Mouse (Mus musculus): Measurements from ENCODE around the gene Tfpi. TPM values are rescaled to one million over a fixed set of nuclear protein-coding genes. Genes with fewer than 3 reads are reported as not detected.

The Tfpi gene
- total RNA-seq, 2 experiments from 2014 or later, result 2.8 to 5.0 TPM

DNA sequence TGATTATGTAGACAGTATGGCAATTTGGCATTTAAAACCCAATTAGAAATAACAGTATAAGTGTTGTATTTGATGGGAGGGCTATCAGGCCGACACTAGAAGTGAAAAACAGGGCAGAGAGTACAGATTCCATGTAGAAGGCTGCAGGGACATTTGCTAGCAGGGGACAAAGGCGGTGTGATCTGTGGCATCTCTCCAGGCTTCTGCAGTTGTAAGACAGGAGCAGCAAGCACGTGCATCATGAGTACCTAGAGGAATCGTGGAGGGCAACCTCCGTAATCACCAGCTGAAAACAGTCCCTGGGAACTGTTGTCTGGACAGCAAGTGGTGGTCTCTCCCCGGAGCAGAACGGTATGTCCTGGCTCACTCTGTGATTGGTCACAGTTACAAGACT, 88.6 kb downstream of the Tfpi start:
- DNase-seq, result no peak

DNA sequence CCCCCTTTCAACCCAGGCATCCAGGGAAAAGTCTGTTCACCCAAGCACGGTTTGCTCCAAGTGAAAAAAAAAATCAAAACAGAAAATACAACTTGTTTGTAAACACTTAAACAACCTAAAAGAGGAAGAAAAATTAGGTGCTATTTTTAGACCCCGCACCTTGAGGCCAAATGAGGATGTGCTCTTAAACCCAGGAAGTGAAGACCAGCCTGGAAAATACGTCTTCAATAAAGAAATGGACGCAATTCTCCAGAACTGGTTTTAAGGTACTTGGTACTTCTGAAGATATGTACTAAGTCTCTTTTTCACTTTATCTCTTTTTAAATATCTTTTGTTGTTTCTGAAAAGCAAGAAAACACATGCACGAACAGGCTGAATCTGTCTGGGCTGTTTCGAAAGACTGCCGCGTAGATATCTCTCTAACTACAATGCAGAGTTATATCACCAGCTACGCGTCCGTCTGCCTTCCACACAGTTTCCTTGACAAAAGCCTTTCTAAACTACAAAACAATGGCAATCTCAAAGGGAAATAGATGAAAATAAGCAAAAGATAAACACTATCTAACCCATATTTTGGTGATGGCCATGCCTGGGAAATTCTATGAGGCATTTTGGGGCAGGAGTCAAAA, 89.1 kb downstream of the Tfpi start:
- no peak for DNase-seq

DNA sequence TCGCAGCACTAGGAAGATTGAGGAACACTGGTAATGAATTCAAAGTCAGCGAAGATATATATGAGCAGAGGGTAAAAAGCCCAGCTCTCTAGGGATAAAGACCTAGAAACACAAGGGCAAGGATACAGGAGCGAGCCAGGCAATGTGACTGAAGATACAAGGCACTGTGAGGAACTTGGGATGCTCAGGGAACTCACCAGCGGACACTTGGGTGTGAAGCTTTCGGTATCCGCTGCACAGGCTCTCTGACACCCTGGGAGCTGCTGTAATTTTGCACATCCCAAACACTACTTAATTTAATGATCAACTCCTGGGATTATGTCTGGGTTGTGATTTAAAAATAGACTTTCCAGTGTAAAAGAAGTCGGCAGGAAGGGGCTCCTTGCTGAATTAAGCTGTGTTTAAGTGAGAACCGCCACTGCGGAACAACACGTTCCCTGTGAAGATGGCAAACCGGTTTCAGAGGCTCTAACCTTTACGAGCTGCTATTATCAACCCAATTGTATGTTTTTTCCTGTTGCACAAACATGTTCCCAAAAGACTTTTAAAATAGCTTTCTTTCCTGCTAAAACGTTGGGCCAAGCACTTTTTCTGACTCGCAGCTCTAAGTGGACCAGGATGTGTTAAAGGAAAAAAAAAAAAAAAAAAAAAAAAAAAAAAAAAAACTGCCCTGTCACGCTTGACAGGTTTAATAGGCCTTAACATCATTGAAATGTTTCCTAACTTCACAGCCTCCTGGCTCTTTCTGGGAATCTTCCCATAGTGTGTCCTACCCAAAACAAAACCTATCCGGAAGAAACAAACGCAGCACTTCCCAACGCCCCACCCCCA, 89.8 kb downstream of the Tfpi start:
- DNase-seq, result peak; percentile 25

DNA sequence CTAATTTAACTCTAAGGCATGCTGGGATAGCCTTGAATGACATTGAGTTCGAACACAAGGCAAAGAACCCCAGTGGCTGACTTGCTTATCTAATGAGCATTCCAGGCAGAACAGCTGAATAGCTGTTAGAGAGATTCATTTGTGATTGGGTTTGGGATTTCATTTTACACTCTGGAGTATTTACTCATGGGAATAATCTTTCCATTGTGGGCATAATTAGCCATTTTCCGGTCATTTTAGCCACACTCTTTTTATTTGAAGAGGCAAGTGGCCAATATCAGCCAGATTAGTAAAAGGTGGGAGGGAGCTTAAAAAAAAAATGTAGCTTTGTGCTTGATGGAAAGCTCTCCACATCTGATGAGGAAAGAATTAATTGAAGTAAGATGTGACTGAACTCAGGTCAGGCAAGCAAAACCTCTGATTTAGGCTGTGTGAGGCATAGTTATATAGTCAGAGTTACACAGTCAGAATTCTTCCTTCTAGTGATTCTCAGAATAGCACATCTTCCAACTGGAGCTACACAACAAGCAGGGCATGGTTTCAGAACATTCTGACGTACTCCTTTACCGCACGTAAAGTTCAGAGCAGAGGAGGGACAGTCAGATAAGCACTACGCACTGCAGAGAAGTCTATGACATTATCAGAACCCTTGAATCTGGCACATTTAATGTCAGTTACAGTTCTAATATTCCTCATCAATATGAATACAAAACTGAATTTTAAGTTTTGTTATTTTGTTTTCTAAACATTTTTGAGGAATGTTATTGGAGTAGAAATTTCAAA, 91.5 kb downstream of the Tfpi start:
- DNase-seq, result no peak

DNA sequence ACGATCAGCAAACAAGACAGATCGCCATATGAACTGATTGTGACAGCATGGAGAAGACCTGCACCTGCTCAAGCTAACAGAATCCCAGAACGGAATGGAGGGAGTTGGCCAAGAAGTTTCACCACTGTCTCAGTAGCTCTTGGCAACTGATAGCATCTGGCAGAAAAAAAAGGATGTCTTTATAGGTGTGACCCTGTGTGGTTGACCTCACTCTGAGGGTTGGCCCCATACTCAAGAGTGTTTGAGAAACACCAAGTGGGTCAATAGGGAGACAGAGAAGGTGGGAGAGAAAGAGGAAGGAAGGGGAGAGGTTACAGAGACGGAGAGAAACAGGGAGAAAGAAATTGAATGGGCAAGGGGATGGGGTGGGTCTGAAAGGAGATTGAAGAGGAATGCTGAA, 92.7 kb downstream of the Tfpi start:
- DNase-seq, result no peak

Other genes starting within 250 kb of the Tfpi start
- 10 to 100 TPM; 11.5 to 15.0 TPM for gene Calcrl, start 51.4 kb downstream of the Tfpi start, total RNA-seq (2021)
- gene Ctnnd1, start 174.0 kb upstream of the Tfpi start, total RNA-seq (2021), result 10 to 100 TPM; 29.6 to 31.2 TPM
- gene Btbd18, start 182.3 kb upstream of the Tfpi start, total RNA-seq (2021), result not detected
- gene Selenoh, start 194.0 kb upstream of the Tfpi start, total RNA-seq (2021), result 10 to 100 TPM in 1 of 2 experiments, 1 to 10 TPM in 1; 9.7 to 11.9 TPM
- gene Gm28635, start 201.3 kb upstream of the Tfpi start, total RNA-seq (2021), result 1 to 10 TPM in 1 of 2 experiments, under 1 TPM in 1; 0.94 to 3.4 TPM
- gene Med19, start 201.6 kb upstream of the Tfpi start, total RNA-seq (2021), result 1 to 10 TPM; 6.7 to 7.6 TPM
- 10 to 100 TPM; 47.6 to 69.5 TPM for gene Tmx2, start 202.4 kb upstream of the Tfpi start, total RNA-seq (2021)
- 10 to 100 TPM; 56.6 TPM for gene Zdhhc5, start 238.4 kb upstream of the Tfpi start, total RNA-seq (2021)

Measured in gastrocnemius, postnatal 25 days (tissue).